Mouse (Mus musculus): ENCODE measurements at regions not wholly inside any gene's neighbourhood (a gene's known extent, or its start where the extent isn't known, plus 50 kb on each side); places are given as distances from the start of the nearest gene placed in this dataset.
"Not testable (repeated sequence)": the region's sequence is repeated elsewhere in the genome, so short reads cannot be mapped to it uniquely, and the experiment has no call there.

DNA sequence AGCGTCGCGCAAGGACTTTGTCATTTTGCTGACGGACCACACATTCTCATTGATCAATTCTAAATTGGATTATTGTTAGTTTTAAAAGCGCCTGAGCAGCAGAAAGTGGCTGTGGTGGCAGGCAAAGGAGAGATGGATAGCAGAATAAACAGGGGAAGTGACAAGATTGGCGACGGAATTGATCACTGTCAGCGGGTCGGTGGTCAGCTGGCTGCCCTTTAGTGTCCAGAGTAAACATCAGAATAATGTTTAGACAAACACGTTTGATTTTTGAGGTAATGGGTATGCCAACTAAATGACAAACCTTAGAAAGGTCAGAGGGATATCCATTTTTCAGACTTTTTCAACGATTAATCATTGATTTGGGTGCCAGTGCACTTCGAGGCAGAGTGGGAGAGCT is 292.2 kb downstream of the Setd4 start:
- Histone ChIP-seq H3K36me3 (ENCODE audit: control insufficient read depth, insufficient read depth, low read length) (no peaks in the 10 kb centered on the region), H3K27me3 (ENCODE audit: control insufficient read depth, insufficient read depth, low read length) (no peaks in the 10 kb centered on the region), H3K4me3 (ENCODE audit: control insufficient read depth, low read depth, low read length) (no peak overlapping the region), H3K27ac (ENCODE audit: control insufficient read depth, insufficient read depth, low read depth, low read length) (no peak overlapping the region), H3K4me1 (ENCODE audit: control insufficient read depth, insufficient read depth, low read length) (peaks cover 5% of the 10 kb centered on the region)
- TF ChIP-seq POLR2A (IDR thresholded peaks at IDR 0.05; ENCODE audit: control insufficient read depth, low read depth, low read length) (no peak), CTCF (IDR thresholded peaks at IDR 0.05; ENCODE audit: control insufficient read depth, insufficient read depth, insufficient replicate concordance, low read depth, low read length) (no peak)

- Histone ChIP-seq H3K4me1 (ENCODE audit: control insufficient read depth, insufficient read depth, low read length) (peaks cover 10% of the 10 kb centered on the region), H3K4me3 (ENCODE audit: control insufficient read depth, low read depth, low read length) (no peak overlapping the region), H3K36me3 (ENCODE audit: control insufficient read depth, insufficient read depth, low read length) (no peaks in the 10 kb centered on the region), H3K27me3 (ENCODE audit: control insufficient read depth, insufficient read depth, low read length) (no peaks in the 10 kb centered on the region), H3K27ac (ENCODE audit: control insufficient read depth, insufficient read depth, low read depth, low read length) (no peak overlapping the region)
- no peak for TF ChIP-seq POLR2A (IDR thresholded peaks at IDR 0.05; ENCODE audit: control insufficient read depth, low read depth, low read length)
- no peak for TF ChIP-seq CTCF (IDR thresholded peaks at IDR 0.05; ENCODE audit: control insufficient read depth, insufficient read depth, insufficient replicate concordance, low read depth, low read length)
Measured at GRCm38 (mm10) chr16:93308666-93309360, 295.1 kb downstream of the Setd4 start.

- Histone ChIP-seq H3K4me3 (ENCODE audit: control insufficient read depth, low read depth, low read length) (peak overlapping the region; percentile 80), H3K36me3 (ENCODE audit: control insufficient read depth, insufficient read depth, low read length) (no peaks in the 10 kb centered on the region), H3K27me3 (ENCODE audit: control insufficient read depth, insufficient read depth, low read length) (no peaks in the 10 kb centered on the region), H3K27ac (ENCODE audit: control insufficient read depth, insufficient read depth, low read depth, low read length) (no peak overlapping the region), H3K4me1 (ENCODE audit: control insufficient read depth, insufficient read depth, low read length) (peaks cover 10% of the 10 kb centered on the region)
- TF ChIP-seq CTCF (IDR thresholded peaks at IDR 0.05; ENCODE audit: control insufficient read depth, insufficient read depth, insufficient replicate concordance, low read depth, low read length) (no peak), POLR2A (IDR thresholded peaks at IDR 0.05; ENCODE audit: control insufficient read depth, low read depth, low read length) (no peak)
Measured at GRCm38 (mm10) chr16:93306951-93307350, 296.9 kb downstream of the Setd4 start.

DNA sequence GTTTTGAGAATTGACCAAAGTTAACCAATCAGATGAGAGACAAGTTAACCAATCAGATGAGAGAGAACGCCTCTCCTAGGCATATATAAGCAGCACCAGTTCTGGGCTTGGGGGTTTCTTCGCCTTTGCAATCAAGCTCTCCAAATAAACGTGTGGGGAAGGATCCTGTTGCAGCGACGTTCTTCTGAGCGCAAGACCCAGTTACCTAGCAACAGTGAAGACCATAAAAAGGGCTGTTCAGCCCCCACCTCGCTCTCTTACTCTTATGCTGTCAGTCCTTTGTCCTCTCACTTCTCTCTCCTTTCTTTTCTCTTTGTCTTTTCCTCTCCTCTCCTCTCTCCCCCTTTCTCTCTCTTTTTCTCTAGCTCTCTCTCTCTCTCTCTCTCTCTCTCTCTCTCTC is 297.7 kb downstream of the Setd4 start:
- Histone ChIP-seq H3K4me1 (ENCODE audit: control insufficient read depth, insufficient read depth, low read length) (peaks cover 10% of the 10 kb centered on the region), H3K4me3 (ENCODE audit: control insufficient read depth, low read depth, low read length) (peak overlapping the region; percentile 80)
- H3K27ac ChIP-seq (ENCODE audit: control insufficient read depth, insufficient read depth, low read depth, low read length); H3K36me3 ChIP-seq (ENCODE audit: control insufficient read depth, insufficient read depth, low read length); H3K27me3 ChIP-seq (ENCODE audit: control insufficient read depth, insufficient read depth, low read length): not testable (repeated sequence)

- H3K27ac ChIP-seq (ENCODE audit: control insufficient read depth, insufficient read depth, low read depth, low read length) = no peak overlapping the region
- H3K4me3 ChIP-seq (ENCODE audit: control insufficient read depth, low read depth, low read length) = no peak overlapping the region
- H3K4me1 ChIP-seq (ENCODE audit: control insufficient read depth, insufficient read depth, low read length) = peaks cover 6% of the 10 kb centered on the region
- H3K27me3 ChIP-seq (ENCODE audit: control insufficient read depth, insufficient read depth, low read length) = no peaks in the 10 kb centered on the region
- no peaks in the 10 kb centered on the region for H3K36me3 ChIP-seq (ENCODE audit: control insufficient read depth, insufficient read depth, low read length)
- no peak for TF ChIP-seq POLR2A (IDR thresholded peaks at IDR 0.05; ENCODE audit: control insufficient read depth, low read depth, low read length)
- TF ChIP-seq CTCF (IDR thresholded peaks at IDR 0.05; ENCODE audit: control insufficient read depth, insufficient read depth, insufficient replicate concordance, low read depth, low read length) = no peak
Measured at GRCm38 (mm10) chr16:93294430-93294829, 309.4 kb downstream of the Setd4 start.

DNA sequence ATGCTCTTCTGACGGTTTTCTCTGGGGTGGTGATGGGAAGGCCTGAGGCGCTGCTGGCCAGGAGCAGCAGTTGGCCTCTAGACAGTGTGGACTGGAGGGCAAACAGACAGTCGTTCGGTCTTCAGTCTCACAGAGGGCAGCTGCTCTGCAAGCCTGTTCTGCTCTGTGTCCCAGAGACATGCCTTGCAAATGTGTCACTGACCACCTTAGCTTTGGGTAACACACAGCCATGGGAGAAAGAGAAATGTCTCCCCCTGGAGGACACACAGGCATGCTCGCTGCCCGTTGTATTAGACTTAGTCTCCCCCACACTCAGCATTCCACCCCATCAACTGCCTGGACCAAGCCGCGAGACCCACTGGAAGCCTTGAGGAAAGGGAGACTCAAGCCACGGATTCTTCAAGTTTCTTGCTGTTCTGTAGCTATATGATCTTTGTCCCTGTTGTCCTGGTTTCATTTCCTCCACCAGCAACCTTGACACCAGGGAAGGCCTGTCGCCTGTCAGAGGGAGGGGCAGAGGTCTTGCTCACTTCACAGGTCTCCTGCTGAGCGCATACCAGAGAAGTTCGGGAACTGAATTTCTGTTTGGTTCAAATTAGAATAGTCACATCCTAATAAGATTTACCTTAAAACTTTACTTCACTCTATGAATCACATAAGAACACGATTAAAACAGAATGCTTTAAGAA is 310.8 kb downstream of the Setd4 start:
- no peaks in the 10 kb centered on the region for H3K36me3 ChIP-seq (ENCODE audit: control insufficient read depth, insufficient read depth, low read length)
- H3K27ac ChIP-seq (ENCODE audit: control insufficient read depth, insufficient read depth, low read depth, low read length) = peak overlapping the region; percentile 79; the same call in 1 of the 2 replicates
- H3K4me3 ChIP-seq (ENCODE audit: control insufficient read depth, low read depth, low read length) = peak overlapping the region; percentile 37
- H3K4me1 ChIP-seq (ENCODE audit: control insufficient read depth, insufficient read depth, low read length) = peaks cover 6% of the 10 kb centered on the region
- H3K27me3 ChIP-seq (ENCODE audit: control insufficient read depth, insufficient read depth, low read length) = no peaks in the 10 kb centered on the region
- TF ChIP-seq POLR2A (IDR thresholded peaks at IDR 0.05; ENCODE audit: control insufficient read depth, low read depth, low read length) (no peak), CTCF (IDR thresholded peaks at IDR 0.05; ENCODE audit: control insufficient read depth, insufficient read depth, insufficient replicate concordance, low read depth, low read length) (peak; percentile 65; the same call in 1 of the 2 replicates)

DNA sequence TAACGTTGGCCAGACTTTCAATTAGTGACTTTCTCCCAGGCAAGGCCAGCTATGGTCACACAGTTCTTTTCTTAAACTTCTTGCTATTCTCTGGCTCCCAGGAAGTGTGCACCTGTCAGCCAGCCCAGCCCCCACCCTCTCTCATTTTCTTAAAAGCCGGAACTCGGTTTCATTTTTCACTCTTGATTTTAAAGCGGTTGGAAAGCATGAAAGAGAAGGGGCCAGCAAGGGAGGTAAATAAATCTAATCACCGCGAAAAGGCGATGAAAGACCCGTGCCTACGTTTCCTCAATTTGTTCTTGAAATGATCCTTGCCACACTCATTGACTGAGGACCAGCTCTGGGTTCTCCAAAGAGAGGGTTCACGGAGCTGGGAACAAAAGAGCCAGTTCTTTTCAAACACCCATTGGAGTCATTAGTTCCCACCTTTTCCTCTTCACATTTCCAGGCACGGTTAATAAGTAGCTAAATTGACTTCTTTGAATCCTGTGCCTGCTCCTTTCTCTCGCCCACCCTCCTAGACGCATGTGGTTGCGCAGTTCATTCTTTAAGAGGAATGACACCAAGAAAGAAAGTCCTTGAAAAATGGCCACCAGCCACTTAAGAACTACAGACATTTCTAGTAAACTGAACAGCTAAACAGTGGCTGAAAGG is 311.6 kb downstream of the Setd4 start:
- Histone ChIP-seq H3K36me3 (ENCODE audit: control insufficient read depth, insufficient read depth, low read length) (no peaks in the 10 kb centered on the region), H3K4me3 (ENCODE audit: control insufficient read depth, low read depth, low read length) (peak overlapping the region; percentile 6; the same call in 1 of the 2 replicates), H3K4me1 (ENCODE audit: control insufficient read depth, insufficient read depth, low read length) (peaks cover 6% of the 10 kb centered on the region), H3K27ac (ENCODE audit: control insufficient read depth, insufficient read depth, low read depth, low read length) (peak overlapping the region; percentile 79; the same call in 1 of the 2 replicates), H3K27me3 (ENCODE audit: control insufficient read depth, insufficient read depth, low read length) (no peaks in the 10 kb centered on the region)
- TF ChIP-seq CTCF (IDR thresholded peaks at IDR 0.05; ENCODE audit: control insufficient read depth, insufficient read depth, insufficient replicate concordance, low read depth, low read length) = no peak
